Mouse (Mus musculus) kidney, embryonic 15.5 days (tissue): ENCODE results near the gene Bcs1l. TPM values are rescaled to one million over a fixed set of nuclear protein-coding genes. Genes with fewer than 3 reads are reported as not detected.

Experiments
- ATAC-seq: fragments of 200-750 bp; cut with Nextera tagmentation; replicated peaks from 2 replicates; pipeline ENCODE4 v1.8.0; 2017; ENCODE audit warnings: moderate TSS enrichment; ENCODE audit not compliant: low FRiP score
- H3K27ac ChIP-seq: fragments of 300-500 bp; sonication (generic); 2 replicates; pipeline ENCODE4 v1.5.1; 2015; ENCODE audit warnings: mild to moderate bottlenecking, inconsistent platforms
- H3K27me3 ChIP-seq: fragments of 300-500 bp; sonication (generic); 2 replicates; pipeline ENCODE4 v1.6.1; 2015; ENCODE audit warnings: inconsistent platforms
- H3K36me3 ChIP-seq: fragments of 300-500 bp; sonication (generic); 2 replicates; pipeline ENCODE4 v1.6.1; 2015; ENCODE audit warnings: inconsistent platforms
- H3K4me1 ChIP-seq: fragments of 300-500 bp; sonication (generic); 2 replicates; pipeline ENCODE4 v1.6.1; 2015; ENCODE audit warnings: inconsistent platforms
- H3K4me2 ChIP-seq: fragments of 300-500 bp; sonication (generic); 2 replicates; pipeline ENCODE4 v1.6.1; 2015; ENCODE audit warnings: moderate library complexity, mild to moderate bottlenecking, inconsistent platforms
- H3K4me3 ChIP-seq: fragments of 300-500 bp; sonication (generic); replicated peaks from 2 replicates; pipeline ENCODE4 v1.5.1; 2015; ENCODE audit warnings: mild to moderate bottlenecking, inconsistent platforms
- H3K9ac ChIP-seq: fragments of 300-500 bp; sonication (generic); 2 replicates; pipeline ENCODE4 v1.6.1; 2015; ENCODE audit warnings: mild to moderate bottlenecking, inconsistent platforms
- H3K9me3 ChIP-seq: fragments of 300-500 bp; sonication (generic); replicated peaks from 2 replicates; pipeline ENCODE4 v1.6.1; 2016; ENCODE audit warnings: inconsistent platforms
- WGBS: fragments of 180-500 bp; shearing (Covaris S2); methylation state at CpG from one replicate; pipeline ENCODE4 v1.1.7; 2015; ENCODE audit warnings: mixed read lengths; 5-methylcytosine and 5-hydroxymethylcytosine counted together
- polyA plus RNA-seq: library from polyadenylated mRNA; unstranded; fragments of >200 nt; fragmentation: Nextera tagmentation; extraction: Ambion mirVana; gene quantifications from 2 replicates; pipeline ENCODE4 v1.2.1, GENCODE M21; 2015

Gene Bcs1l
- polyA plus RNA-seq: 15.7 and 17.8 TPM in 2 replicates

DNA sequence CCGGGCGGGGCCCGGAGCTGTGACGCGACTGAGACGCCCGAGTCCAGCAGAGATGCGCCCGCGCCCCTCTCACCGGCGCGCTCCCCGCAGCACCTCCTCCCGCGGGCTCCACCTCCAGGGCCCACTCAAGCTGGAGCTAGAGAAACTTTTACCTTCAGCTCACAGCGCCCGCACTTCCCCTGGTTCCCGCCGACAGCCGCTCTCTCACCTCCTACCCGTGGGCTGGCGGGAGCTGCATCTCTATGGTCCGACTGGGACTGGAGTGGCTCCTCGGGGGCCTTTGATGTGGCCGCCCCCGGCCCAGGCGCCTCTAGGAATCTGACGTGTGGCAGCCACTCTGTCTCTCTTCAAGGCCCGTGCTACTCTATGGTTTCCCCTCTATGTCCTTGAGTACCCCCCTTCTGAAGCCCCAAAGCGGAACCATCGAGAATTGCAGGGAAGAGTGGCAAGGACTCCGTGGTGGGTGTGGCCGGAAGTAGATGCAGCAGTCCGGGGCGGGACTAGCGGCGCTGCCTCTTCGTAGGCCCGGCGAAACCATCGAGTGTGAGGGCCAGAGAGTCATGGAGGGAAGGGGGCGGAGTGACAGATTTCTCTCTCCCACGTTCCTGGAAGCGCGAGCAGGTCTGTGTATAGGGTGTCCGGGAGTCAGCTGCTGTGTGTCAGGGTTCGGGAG, at the start of gene Bcs1l, which contains the start of gene Zfp142:
TSS of gene Bcs1l (plus strand) at position 517 of the 673 bp plus-strand sequence.
TSS of gene Zfp142 (minus strand) at position 474 of the 673 bp plus-strand sequence.
- Histone ChIP-seq H3K27ac (peak within 1 kb of the TSS; percentile 90), H3K36me3 (peaks cover 46% of the 10 kb centered on the region), H3K4me3 (peak within 1 kb of the TSS; percentile 74), H3K4me1 (peaks cover 22% of the 10 kb centered on the region), H3K9ac (peak within 1 kb of the TSS; percentile 74), H3K4me2 (peak within 1 kb of the TSS; percentile 82), H3K9me3 (no peaks in the 10 kb centered on the region), H3K27me3 (no peaks in the 10 kb centered on the region)
- peak; percentile 99 for ATAC-seq
- under 1% methylated on average over 45 of the region's 48 CpGs for WGBS

DNA sequence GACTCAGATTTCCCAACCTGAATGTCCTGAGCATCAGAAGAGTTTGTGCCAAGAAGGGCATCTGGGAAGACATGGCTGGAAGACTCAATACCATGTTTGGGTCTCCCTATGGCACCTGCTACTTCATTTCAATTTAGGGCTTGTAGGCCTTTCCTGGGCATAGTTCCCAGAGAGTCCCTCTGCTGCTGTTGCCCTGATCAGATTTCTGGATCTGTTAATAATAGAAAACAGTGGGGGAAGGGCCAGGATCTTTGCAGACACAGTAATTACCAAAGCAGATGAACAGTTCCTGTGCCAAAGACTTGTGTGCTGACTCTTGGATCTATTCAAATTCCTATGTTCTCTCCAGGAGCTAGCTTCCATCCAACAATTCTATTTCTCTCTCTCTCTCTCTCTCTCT, 49.4 kb upstream of the Bcs1l start:
- no peak overlapping the region for H3K27ac ChIP-seq
- no peak overlapping the region for H3K4me2 ChIP-seq
- no peak overlapping the region for H3K4me3 ChIP-seq
- ATAC-seq: no peak
- no peaks in the 10 kb centered on the region for H3K36me3 ChIP-seq
- H3K9me3 ChIP-seq: no peaks in the 10 kb centered on the region
- peaks cover 10% of the 10 kb centered on the region for H3K4me1 ChIP-seq
- no peaks in the 10 kb centered on the region for H3K27me3 ChIP-seq
- no peak overlapping the region for H3K9ac ChIP-seq

DNA sequence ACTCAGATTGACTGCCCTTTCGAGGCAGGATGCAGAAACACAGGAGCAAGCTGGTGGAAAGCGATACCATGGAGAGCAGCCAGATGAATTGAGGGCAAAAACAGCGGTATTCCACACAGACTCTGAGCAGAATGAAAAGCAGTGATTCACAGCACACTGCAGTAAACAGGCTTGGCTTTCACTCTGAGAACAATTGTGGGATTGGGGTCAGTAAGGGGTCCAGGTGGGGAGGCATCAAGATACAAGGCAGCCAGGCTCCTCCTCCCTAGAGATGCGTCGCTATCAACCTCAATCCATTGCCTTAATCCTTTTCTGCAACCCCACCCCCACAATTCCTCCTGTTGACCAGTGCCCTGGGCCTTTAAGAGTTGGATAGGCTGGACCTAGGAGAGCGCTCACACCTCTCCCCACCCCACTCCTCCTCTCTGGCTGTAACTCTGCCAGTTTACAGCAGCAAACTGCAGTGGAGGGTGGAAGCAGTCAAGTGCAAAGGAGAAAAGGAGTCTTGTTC, 45.6 kb upstream of the Bcs1l start, which contains the start of gene Plcd4:
TSS of gene Plcd4 (plus strand) at position 438 of the 511 bp plus-strand sequence.
- no peaks in the 10 kb centered on the region for H3K27me3 ChIP-seq
- H3K36me3 ChIP-seq: no peaks in the 10 kb centered on the region
- no peak within 1 kb of the TSS; the same call in 1 of the 2 replicates for H3K4me3 ChIP-seq
- no peaks in the 10 kb centered on the region for H3K9me3 ChIP-seq
- peak within 1 kb of the TSS; percentile 52 for H3K4me2 ChIP-seq
- peak within 1 kb of the TSS; percentile 30; the same call in 1 of the 2 replicates for H3K27ac ChIP-seq
- H3K9ac ChIP-seq: no peak within 1 kb of the TSS
- ATAC-seq: peak; percentile 75
- peaks cover 10% of the 10 kb centered on the region for H3K4me1 ChIP-seq
- 5% methylated on average over 6 of the region's 6 CpGs for WGBS

DNA sequence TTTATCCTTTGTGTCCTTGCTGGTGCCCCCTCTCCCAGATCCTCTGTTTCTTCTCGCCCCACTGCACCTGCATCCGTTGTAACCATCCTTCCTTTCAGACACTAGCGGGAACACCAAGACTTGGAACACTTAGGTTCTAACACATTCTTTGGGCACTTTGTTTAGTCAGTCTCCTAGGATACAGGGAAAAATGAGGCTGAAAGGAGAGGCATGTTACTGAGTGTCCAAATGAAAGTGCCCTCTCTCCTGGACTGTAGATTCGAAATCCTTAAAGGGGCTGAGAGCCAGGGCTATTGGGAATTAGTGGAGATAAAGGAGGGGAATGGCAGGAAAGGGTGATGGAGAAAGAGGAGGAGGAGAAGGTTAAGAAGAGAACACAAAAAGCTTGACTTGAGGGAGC, 43.9 kb upstream of the Bcs1l start, which contains the start of gene Usp37:
TSS of gene Usp37 (minus strand) at position 101 of the 400 bp plus-strand sequence.
- Histone ChIP-seq H3K9me3 (no peaks in the 10 kb centered on the region), H3K4me3 (no peak within 1 kb of the TSS), H3K9ac (no peak within 1 kb of the TSS), H3K27ac (no peak within 1 kb of the TSS), H3K4me1 (peaks cover 10% of the 10 kb centered on the region), H3K36me3 (no peaks in the 10 kb centered on the region), H3K27me3 (no peaks in the 10 kb centered on the region), H3K4me2 (peak within 1 kb of the TSS; percentile 52)
- no peak for ATAC-seq
- 79% methylated on average over 4 of the region's 4 CpGs for WGBS

DNA sequence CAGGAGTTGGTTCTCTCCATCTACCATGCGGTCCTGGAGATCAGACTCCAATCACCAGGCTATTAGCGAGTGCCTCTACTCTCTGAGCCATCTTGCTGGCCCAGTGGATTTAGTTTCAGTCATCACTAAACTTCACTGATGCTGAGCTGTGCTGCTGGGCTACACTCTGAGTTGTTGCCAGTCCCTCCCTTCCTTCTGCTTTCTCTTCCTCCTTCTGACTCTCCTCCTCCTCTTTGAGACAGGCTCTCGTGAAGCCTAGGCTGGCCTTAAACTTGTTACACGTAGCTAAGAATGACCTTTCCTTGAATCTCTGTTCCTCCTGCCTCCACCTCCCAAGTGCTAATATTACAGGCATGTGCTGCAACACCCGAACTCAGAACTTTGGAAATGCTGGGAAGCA, 29.0 kb upstream of the Bcs1l start:
- Histone ChIP-seq H3K27ac (no peak overlapping the region), H3K4me3 (no peak overlapping the region), H3K9me3 (no peaks in the 10 kb centered on the region), H3K4me2 (no peak overlapping the region), H3K4me1 (no peaks in the 10 kb centered on the region), H3K36me3 (peaks cover 6% of the 10 kb centered on the region), H3K27me3 (no peaks in the 10 kb centered on the region), H3K9ac (no peak overlapping the region)
- ATAC-seq: no peak
- 83% methylated on average over 5 of the region's 5 CpGs for WGBS

DNA sequence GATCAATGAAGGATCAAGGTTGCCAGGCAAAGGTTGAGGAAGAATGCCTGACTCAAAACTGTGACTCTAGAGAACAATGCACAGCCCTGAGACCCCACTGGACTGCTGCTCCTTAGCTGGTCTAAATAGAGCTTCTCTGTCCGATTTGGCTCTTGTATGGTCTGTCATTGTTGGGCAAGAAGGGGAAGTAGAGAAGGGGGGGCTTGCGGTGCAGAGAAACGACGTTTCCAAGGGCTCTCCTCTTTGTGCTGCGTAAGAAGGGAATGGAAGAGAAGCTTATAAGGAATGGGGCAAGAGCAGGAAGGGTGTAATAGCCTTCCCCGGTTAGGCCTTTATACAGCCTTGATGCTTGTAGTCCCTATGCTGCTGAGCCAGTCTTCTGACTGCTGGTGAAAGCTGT, 22.3 kb upstream of the Bcs1l start:
- ATAC-seq: no peak
- H3K4me1 ChIP-seq: no peaks in the 10 kb centered on the region
- peaks cover 69% of the 10 kb centered on the region for H3K36me3 ChIP-seq
- no peaks in the 10 kb centered on the region for H3K27me3 ChIP-seq
- no peak overlapping the region for H3K9ac ChIP-seq
- H3K9me3 ChIP-seq: no peaks in the 10 kb centered on the region
- no peak overlapping the region for H3K4me3 ChIP-seq
- WGBS: 93% methylated on average over 6 of the region's 6 CpGs
- H3K27ac ChIP-seq: no peak overlapping the region
- no peak overlapping the region for H3K4me2 ChIP-seq

DNA sequence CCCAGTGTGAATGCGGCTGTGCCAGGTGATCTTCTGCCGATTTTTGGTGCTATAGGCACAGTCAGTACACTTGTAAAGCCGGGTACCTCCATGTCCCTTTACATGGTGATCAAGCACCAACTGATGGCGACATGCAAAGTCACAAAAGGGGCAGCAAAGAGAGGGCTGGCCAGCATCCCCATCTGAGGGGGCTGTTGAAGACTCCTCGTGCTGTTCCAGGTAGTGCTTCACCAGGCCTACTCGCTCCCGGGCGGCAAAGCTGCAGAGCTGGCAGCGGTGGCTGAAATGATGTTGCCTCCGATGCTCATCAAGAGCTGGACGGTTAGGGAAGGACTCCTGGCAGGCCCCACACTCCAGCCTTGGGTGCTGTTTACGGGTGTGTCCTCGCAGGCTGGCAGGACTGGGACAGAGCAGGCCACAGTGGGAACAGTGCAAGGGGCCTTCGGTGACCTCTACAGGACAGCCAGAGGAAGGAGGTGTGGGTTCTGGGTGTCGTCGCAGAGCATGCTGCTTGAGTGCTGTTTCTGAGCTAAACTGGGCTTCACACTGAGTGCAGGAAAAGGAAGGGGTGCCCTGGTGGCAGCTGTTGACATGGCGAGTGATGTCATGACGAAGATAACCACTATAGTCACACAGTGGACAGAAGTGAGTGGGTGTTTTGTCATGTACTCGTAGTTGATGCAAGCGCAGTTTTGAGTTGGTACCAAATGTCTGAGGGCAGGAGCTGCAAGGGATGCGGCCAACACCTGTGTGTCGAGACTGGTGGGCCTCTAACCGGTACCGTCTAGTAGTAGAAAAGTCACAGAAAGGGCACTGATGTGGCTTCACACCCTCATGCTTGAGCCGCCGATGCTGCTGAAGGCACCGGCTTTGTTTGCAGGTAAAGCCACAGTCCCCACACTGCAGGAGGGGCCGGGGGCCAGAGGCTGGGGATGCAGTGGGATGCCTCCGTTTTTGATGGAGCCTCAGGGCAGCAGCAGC, 18.1 kb upstream of the Bcs1l start:
- Histone ChIP-seq H3K4me2 (no peak overlapping the region), H3K27me3 (no peaks in the 10 kb centered on the region), H3K27ac (no peak overlapping the region), H3K4me1 (no peaks in the 10 kb centered on the region), H3K36me3 (peaks cover 95% of the 10 kb centered on the region), H3K4me3 (no peak overlapping the region), H3K9me3 (no peaks in the 10 kb centered on the region), H3K9ac (no peak overlapping the region)
- 91% methylated on average over 29 of the region's 29 CpGs for WGBS
- ATAC-seq: no peak

DNA sequence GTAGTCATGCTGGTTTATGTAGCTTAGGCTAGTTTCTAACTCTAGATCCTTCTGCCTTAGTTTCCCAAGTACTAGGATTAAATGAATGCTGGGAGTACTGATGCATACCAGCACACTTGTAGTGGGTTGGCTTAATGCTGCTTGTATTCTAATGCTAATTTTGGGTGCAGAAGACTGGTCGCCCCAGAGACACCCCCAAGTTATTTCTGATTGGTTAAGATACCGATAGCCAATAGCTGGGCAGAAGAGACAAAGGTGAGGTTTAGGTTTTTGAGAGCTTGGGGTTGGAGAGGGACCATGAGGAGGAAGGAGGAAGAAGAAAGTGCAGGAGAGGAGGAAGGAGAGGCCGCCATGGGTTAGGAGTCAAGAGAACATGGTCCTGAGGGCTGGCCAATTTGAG, 5.5 kb upstream of the Bcs1l start:
- Histone ChIP-seq H3K4me3 (no peak overlapping the region), H3K4me2 (no peak overlapping the region), H3K9ac (no peak overlapping the region), H3K4me1 (peaks cover 17% of the 10 kb centered on the region), H3K9me3 (no peaks in the 10 kb centered on the region), H3K27me3 (no peaks in the 10 kb centered on the region), H3K36me3 (peaks cover 56% of the 10 kb centered on the region), H3K27ac (no peak overlapping the region)
- ATAC-seq: no peak
- WGBS: 89% methylated on average over 3 of the region's 3 CpGs

DNA sequence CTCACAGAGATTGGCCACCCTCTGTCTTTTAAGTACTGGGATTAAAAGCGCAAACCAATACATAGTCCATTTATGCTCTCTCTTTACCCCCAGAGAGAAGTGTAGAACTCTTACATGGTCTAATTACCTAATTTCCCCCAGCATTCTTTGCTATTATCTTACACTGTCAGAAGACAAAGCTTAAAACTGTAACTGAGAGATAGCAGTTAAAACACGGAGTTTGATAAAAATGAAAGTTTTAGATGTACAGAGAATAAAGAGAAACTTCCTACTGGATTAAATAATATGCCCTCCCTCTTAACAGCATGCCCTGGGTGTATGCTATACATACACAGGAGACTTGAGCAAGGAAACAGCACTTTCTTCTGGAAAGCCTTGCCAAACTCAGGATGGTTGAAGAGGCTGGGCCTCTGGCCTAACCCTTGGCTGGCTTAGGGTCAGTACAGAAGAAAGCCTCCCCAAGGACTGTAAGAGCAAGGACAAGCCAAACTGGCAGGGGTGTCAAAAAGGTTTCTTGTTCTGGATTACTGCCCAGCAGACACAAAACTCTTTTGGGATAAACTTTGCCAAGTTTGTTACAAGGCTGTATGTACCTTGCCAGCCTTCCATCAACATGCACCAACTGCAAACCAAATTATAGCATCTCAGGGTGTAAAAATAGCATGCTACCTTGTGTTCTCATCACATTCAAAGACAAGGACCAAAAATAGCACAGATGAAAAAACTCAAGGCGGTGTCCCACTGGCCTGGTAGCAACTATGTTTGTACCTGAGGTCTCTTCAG, 3.3 kb upstream of the Bcs1l start:
- Histone ChIP-seq H3K27ac (no peak overlapping the region), H3K4me2 (no peak overlapping the region), H3K4me3 (no peak overlapping the region), H3K27me3 (no peaks in the 10 kb centered on the region), H3K36me3 (peaks cover 36% of the 10 kb centered on the region), H3K9ac (no peak overlapping the region), H3K4me1 (peaks cover 22% of the 10 kb centered on the region), H3K9me3 (no peaks in the 10 kb centered on the region)
- WGBS: 91% methylated on average over 3 of the region's 3 CpGs
- no peak for ATAC-seq

DNA sequence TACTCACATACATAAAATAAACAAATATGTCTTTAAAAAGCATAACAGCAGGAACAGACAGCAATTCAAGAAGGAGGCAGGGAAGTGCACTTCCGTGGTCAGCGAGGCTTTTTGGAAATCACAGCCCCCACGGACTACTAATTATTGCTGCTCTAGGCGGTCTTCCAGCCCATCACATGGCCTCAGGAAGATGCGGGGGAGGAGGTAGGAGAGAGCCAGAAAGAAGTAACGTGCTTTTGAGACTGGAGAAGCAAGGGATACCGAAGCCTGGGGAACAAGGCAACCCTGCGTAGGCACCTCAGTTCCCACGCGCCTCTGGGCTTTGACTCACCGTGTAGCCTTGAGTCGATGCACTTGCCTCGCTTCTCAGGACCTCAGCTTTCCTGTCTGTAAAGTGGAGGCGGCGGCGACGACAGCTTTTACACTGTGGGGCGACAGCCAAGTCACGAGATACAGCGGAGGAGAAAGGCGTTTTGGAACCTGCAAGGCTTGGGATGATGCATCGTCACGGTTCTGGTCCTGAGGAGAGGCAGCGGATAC, 786 bp upstream of the Bcs1l start:
- Histone ChIP-seq H3K27ac (peak overlapping the region; percentile 90), H3K4me3 (peak overlapping the region; percentile 74), H3K4me2 (peak overlapping the region; percentile 82), H3K9me3 (no peaks in the 10 kb centered on the region), H3K4me1 (peaks cover 22% of the 10 kb centered on the region), H3K27me3 (no peaks in the 10 kb centered on the region), H3K9ac (peak overlapping the region; percentile 74), H3K36me3 (peaks cover 47% of the 10 kb centered on the region)
- ATAC-seq: peak; percentile 12
- WGBS: under 1% methylated on average over 24 of the region's 24 CpGs

DNA sequence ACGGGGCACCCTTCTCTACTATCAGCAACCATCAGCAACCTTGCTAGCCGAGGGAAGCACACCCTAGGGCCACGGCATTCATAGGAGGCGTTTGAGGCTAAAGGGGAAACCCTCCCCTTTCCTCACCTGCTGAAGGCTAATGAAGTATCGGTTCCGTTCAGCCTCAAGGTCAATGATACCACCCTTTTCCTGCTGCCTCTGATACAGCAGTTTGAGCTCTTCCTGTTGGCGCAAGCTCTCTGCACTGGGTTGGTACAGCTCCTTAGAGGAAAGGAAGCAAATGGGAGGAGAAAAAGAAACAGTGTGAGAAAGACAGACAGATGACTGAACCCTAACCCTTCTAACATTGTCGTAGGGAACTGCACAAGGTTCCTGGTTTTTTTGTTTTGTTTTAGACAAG, 6.3 kb downstream of the Bcs1l start:
- WGBS: 90% methylated on average over 8 of the region's 8 CpGs
- H3K9ac ChIP-seq: no peak overlapping the region
- peaks cover 93% of the 10 kb centered on the region for H3K36me3 ChIP-seq
- H3K4me2 ChIP-seq: no peak overlapping the region
- no peak overlapping the region for H3K27ac ChIP-seq
- no peaks in the 10 kb centered on the region for H3K27me3 ChIP-seq
- no peak overlapping the region for H3K4me3 ChIP-seq
- H3K9me3 ChIP-seq: no peaks in the 10 kb centered on the region
- ATAC-seq: no peak
- H3K4me1 ChIP-seq: no peaks in the 10 kb centered on the region
